Mouse (Mus musculus): ENCODE measurements around the gene Arid1b. TPM values are rescaled to one million over a fixed set of nuclear protein-coding genes. Genes with fewer than 3 reads are reported as not detected.

Arid1b gene
- polyA plus RNA-seq, 1 experiment from 2014 or later = 4.8 TPM

- H3K4me3 ChIP-seq (ENCODE audit: low read depth, low read length) = no peak overlapping the region
- H3K27ac ChIP-seq (ENCODE audit: low read depth, low read length) = no peak overlapping the region
- no peaks in the 10 kb centered on the region for H3K27me3 ChIP-seq (replicated peaks; ENCODE audit: control insufficient read depth, insufficient read depth, low read length)
- no peaks in the 10 kb centered on the region for H3K4me1 ChIP-seq (replicated peaks; ENCODE audit: control insufficient read depth, insufficient read depth, low read length)
- H3K9me3 ChIP-seq (ENCODE audit: control insufficient read depth) = no peaks in the 10 kb centered on the region
- TF ChIP-seq CTCF (IDR thresholded peaks at IDR 0.05; ENCODE audit: low read depth) = no peak
- ATAC-seq = no peak
- no peak overlapping the region for H3K4me2 ChIP-seq (replicated peaks; ENCODE audit: low read depth)
- no peak overlapping the region for H3K9ac ChIP-seq (ENCODE audit: low read depth, low read length)
- H3K36me3 ChIP-seq (ENCODE audit: control insufficient read depth, insufficient read depth) = peaks cover 23% of the 10 kb centered on the region
- whole genome bisulfite sequencing = 67% methylated on average over 10 of the region's 10 CpGs
These were observed 311.8 kb downstream of the Arid1b start for GRCm38 (mm10) chr17:5305783-5306477.

DNA sequence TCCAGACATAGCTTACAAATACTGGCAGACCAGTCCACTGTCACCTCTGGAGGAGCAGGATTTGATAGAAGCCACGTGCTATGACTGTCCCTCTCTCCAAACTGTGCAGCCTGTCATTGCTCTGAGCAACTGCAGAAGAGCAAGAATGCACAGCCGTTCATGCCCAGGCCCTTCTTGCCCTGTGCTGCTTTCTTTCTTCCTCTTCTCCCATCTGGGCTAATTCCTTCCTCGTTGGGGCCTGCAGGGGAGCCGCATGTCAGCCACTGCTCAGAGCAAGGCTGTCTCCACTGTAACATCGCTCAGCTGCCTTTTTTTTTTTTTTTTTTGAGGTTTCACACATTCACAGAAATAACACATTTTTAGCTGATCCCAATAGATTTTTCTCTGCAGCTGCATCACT, 315.8 kb downstream of the Arid1b start:
- Histone ChIP-seq H3K4me3 (ENCODE audit: low read depth, low read length) (no peak overlapping the region), H3K36me3 (ENCODE audit: control insufficient read depth, insufficient read depth) (peaks cover 38% of the 10 kb centered on the region), H3K27ac (ENCODE audit: low read depth, low read length) (no peak overlapping the region), H3K27me3 (replicated peaks; ENCODE audit: control insufficient read depth, insufficient read depth, low read length) (no peaks in the 10 kb centered on the region), H3K4me1 (replicated peaks; ENCODE audit: control insufficient read depth, insufficient read depth, low read length) (no peaks in the 10 kb centered on the region), H3K4me2 (replicated peaks; ENCODE audit: low read depth) (no peak overlapping the region), H3K9ac (ENCODE audit: low read depth, low read length) (no peak overlapping the region), H3K9me3 (ENCODE audit: control insufficient read depth) (no peaks in the 10 kb centered on the region)
- TF ChIP-seq CTCF (IDR thresholded peaks at IDR 0.05; ENCODE audit: low read depth) = no peak
- 45% methylated on average over 5 of the region's 5 CpGs for WGBS
- no peak for ATAC-seq

DNA sequence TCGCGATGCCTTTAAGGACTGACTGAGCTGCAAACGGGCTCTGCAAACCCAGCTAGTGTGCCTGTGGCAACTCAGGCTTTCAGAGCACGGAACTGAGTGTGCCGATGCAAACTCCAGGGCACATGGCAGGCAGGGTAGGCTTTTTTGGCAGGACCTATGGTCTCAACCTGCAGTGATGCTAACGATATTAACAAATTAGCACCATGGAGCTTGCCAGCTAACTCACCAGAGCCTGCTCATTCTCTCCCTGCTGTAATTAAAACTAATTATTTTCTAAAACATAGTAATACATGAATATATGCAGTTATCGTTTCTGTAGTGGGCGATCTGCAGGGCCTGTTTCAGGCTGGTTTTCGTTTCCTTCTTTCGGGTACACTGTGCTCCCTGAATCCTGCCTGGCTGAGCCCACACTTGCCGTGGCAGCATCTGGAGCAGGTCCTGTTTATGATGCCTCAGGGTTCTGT, 316.3 kb downstream of the Arid1b start:
- Histone ChIP-seq H3K36me3 (ENCODE audit: control insufficient read depth, insufficient read depth) (peaks cover 38% of the 10 kb centered on the region), H3K4me1 (replicated peaks; ENCODE audit: control insufficient read depth, insufficient read depth, low read length) (no peaks in the 10 kb centered on the region), H3K4me3 (ENCODE audit: low read depth, low read length) (no peak overlapping the region), H3K9me3 (ENCODE audit: control insufficient read depth) (no peaks in the 10 kb centered on the region), H3K27me3 (replicated peaks; ENCODE audit: control insufficient read depth, insufficient read depth, low read length) (no peaks in the 10 kb centered on the region), H3K27ac (ENCODE audit: low read depth, low read length) (no peak overlapping the region), H3K9ac (ENCODE audit: low read depth, low read length) (no peak overlapping the region), H3K4me2 (replicated peaks; ENCODE audit: low read depth) (no peak overlapping the region)
- WGBS = 69% methylated on average over 11 of the region's 11 CpGs
- no peak for ATAC-seq
- no peak for TF ChIP-seq CTCF (IDR thresholded peaks at IDR 0.05; ENCODE audit: low read depth)

GRCm38 (mm10) chr17:5311062-5311461, 316.9 kb downstream of the Arid1b start:
- Histone ChIP-seq H3K4me1 (replicated peaks; ENCODE audit: control insufficient read depth, insufficient read depth, low read length) (no peaks in the 10 kb centered on the region), H3K9me3 (ENCODE audit: control insufficient read depth) (no peaks in the 10 kb centered on the region), H3K9ac (ENCODE audit: low read depth, low read length) (no peak overlapping the region), H3K27me3 (replicated peaks; ENCODE audit: control insufficient read depth, insufficient read depth, low read length) (no peaks in the 10 kb centered on the region), H3K4me2 (replicated peaks; ENCODE audit: low read depth) (no peak overlapping the region), H3K36me3 (ENCODE audit: control insufficient read depth, insufficient read depth) (peaks cover 37% of the 10 kb centered on the region), H3K27ac (ENCODE audit: low read depth, low read length) (no peak overlapping the region), H3K4me3 (ENCODE audit: low read depth, low read length) (no peak overlapping the region)
- no peak for ATAC-seq
- 77% methylated on average over 7 of the region's 7 CpGs for WGBS
- no peak for TF ChIP-seq CTCF (IDR thresholded peaks at IDR 0.05; ENCODE audit: low read depth)

DNA sequence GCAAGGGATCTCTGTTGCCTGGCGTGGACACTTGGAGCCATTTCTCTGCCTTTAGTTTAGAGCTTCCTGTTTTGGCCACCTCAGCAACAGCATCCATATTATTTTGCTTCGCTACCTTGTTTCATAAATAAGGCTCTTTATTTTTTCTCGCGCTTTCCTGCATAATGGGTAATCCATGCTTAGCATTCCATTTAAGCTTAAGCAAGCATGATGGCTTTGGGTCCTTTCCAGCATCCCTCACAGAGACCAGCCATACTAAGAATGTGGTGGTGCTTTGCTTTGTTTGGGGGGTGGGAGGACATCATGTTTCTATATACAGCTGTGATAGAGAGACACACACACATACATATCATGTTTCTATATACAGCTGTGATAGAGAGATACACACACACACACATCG, 318.2 kb downstream of the Arid1b start:
- Histone ChIP-seq H3K36me3 (ENCODE audit: control insufficient read depth, insufficient read depth) (peaks cover 33% of the 10 kb centered on the region), H3K4me2 (replicated peaks; ENCODE audit: low read depth) (no peak overlapping the region), H3K9ac (ENCODE audit: low read depth, low read length) (no peak overlapping the region), H3K27ac (ENCODE audit: low read depth, low read length) (no peak overlapping the region), H3K9me3 (ENCODE audit: control insufficient read depth) (no peaks in the 10 kb centered on the region), H3K4me1 (replicated peaks; ENCODE audit: control insufficient read depth, insufficient read depth, low read length) (no peaks in the 10 kb centered on the region), H3K4me3 (ENCODE audit: low read depth, low read length) (no peak overlapping the region), H3K27me3 (replicated peaks; ENCODE audit: control insufficient read depth, insufficient read depth, low read length) (no peaks in the 10 kb centered on the region)
- TF ChIP-seq CTCF (IDR thresholded peaks at IDR 0.05; ENCODE audit: low read depth) = no peak
- no peak for ATAC-seq
- WGBS = 76% methylated on average over 5 of the region's 5 CpGs

- Histone ChIP-seq H3K27ac (ENCODE audit: low read depth, low read length) (no peak overlapping the region), H3K36me3 (ENCODE audit: control insufficient read depth, insufficient read depth) (peaks cover 39% of the 10 kb centered on the region), H3K4me2 (replicated peaks; ENCODE audit: low read depth) (no peak overlapping the region), H3K4me3 (ENCODE audit: low read depth, low read length) (no peak overlapping the region), H3K9ac (ENCODE audit: low read depth, low read length) (no peak overlapping the region), H3K9me3 (ENCODE audit: control insufficient read depth) (no peaks in the 10 kb centered on the region), H3K27me3 (replicated peaks; ENCODE audit: control insufficient read depth, insufficient read depth, low read length) (no peaks in the 10 kb centered on the region), H3K4me1 (replicated peaks; ENCODE audit: control insufficient read depth, insufficient read depth, low read length) (no peaks in the 10 kb centered on the region)
- WGBS = 63% methylated on average over 7 of the region's 7 CpGs
- no peak for TF ChIP-seq CTCF (IDR thresholded peaks at IDR 0.05; ENCODE audit: low read depth)
- ATAC-seq = no peak
These were observed 320.6 kb downstream of the Arid1b start for GRCm38 (mm10) chr17:5314735-5315134.

Data from intestine, postnatal 0 days (tissue).